Mouse (Mus musculus): ENCODE measurements around the gene 1810062G17Rik. TPM values are rescaled to one million over a fixed set of nuclear protein-coding genes. Genes with fewer than 3 reads are reported as not detected.

Gene 1810062G17Rik
- polyA plus RNA-seq, 1 experiment from 2014 or later: 0.45 TPM

DNA sequence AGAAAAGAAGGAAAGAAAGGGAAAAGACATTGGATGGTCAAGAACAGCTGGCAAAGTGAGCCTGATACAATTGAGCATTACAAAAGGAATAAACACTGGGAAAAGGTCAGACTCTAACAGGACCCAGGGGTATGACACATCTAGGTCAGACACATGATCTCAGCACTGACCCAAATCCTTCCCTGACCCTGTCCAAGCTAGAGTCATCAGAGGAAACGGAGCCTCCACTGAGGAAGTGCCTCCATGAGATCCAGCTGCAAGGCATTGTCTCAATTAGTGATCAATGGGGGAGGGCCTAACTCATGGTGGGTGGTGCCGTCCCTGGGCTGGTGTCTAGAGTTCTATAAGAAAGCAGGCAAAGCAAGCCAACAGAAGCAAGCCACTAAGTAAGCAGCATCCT is 6.9 kb upstream of the 1810062G17Rik start:
- Histone ChIP-seq H3K27me3 (ENCODE audit: control insufficient read depth, insufficient read depth, low read length) (no peaks in the 10 kb centered on the region), H3K4me1 (replicated peaks; ENCODE audit: control insufficient read depth, insufficient read depth, low read length) (no peaks in the 10 kb centered on the region; the same call in 1 of the 2 replicates), H3K9ac (ENCODE audit: low read depth, low read length) (no peak overlapping the region), H3K36me3 (ENCODE audit: control insufficient read depth, insufficient read depth, low read length) (no peaks in the 10 kb centered on the region), H3K4me2 (replicated peaks; ENCODE audit: low read depth, low read length) (no peak overlapping the region), H3K27ac (ENCODE audit: low read depth, low read length) (no peak overlapping the region), H3K9me3 (ENCODE audit: control insufficient read depth, low read length) (no peaks in the 10 kb centered on the region), H3K4me3 (ENCODE audit: low read depth, low read length) (no peak overlapping the region)
- no peak for DNase-seq (ENCODE audit: low spot score)
- no peak for ATAC-seq (ENCODE audit: low FRiP score)
- 48% methylated on average over 2 of the region's 2 CpGs for WGBS

DNA sequence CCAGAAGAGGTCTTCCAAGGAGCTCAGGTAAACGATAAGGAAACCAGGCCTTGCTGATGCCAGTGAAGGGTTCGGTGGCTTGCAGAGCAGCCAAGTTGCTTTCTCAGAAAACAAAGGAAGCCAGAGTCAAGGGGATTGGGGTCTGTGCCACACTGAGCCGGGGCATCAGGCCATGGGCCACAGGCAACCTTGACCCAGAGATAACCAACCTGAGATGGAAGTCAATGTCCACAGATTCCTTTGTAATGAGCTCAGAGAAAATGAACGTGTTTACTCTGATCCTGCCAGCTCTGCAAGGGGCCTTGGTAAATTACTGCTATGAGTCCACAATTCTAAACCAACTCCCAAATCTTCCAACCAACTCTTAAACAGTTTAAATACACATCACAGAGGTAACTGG is 3.9 kb upstream of the 1810062G17Rik start:
- no peak for ATAC-seq (ENCODE audit: low FRiP score)
- Histone ChIP-seq H3K4me1 (replicated peaks; ENCODE audit: control insufficient read depth, insufficient read depth, low read length) (no peaks in the 10 kb centered on the region; the same call in 1 of the 2 replicates), H3K27me3 (ENCODE audit: control insufficient read depth, insufficient read depth, low read length) (no peaks in the 10 kb centered on the region), H3K4me2 (replicated peaks; ENCODE audit: low read depth, low read length) (no peak overlapping the region), H3K36me3 (ENCODE audit: control insufficient read depth, insufficient read depth, low read length) (no peaks in the 10 kb centered on the region), H3K27ac (ENCODE audit: low read depth, low read length) (no peak overlapping the region), H3K9me3 (ENCODE audit: control insufficient read depth, low read length) (no peaks in the 10 kb centered on the region), H3K4me3 (ENCODE audit: low read depth, low read length) (no peak overlapping the region), H3K9ac (ENCODE audit: low read depth, low read length) (no peak overlapping the region)
- whole genome bisulfite sequencing: 72% methylated on average over 4 of the region's 4 CpGs
- no peak for DNase-seq (ENCODE audit: low spot score)

DNA sequence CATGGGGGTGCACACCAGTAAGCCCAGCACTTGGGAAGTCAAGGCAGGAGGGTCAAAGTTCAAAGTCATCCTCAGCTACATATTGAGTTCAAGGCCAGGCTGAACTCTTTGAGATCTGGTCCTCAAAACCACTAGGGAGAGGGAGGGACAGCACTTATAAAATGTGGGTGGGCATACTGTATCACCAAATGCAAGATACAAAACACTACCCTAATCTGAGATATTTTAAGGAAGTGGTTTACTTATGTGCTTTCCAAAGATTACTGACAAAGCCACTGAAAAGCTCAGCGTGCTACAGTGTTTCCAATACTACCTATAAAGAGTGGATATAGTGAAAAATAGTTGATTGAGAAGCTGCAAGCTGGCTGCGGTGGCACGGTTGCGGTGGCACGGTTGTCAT is 2.5 kb upstream of the 1810062G17Rik start:
- DNase-seq (ENCODE audit: low spot score) (no peak), ATAC-seq (ENCODE audit: low FRiP score) (no peak)
- no peak overlapping the region for H3K27ac ChIP-seq (ENCODE audit: low read depth, low read length)
- no peaks in the 10 kb centered on the region; the same call in 1 of the 2 replicates for H3K4me1 ChIP-seq (replicated peaks; ENCODE audit: control insufficient read depth, insufficient read depth, low read length)
- H3K9me3 ChIP-seq (ENCODE audit: control insufficient read depth, low read length): no peaks in the 10 kb centered on the region
- 94% methylated on average over 5 of the region's 5 CpGs for WGBS
- no peak overlapping the region for H3K9ac ChIP-seq (ENCODE audit: low read depth, low read length)
- no peaks in the 10 kb centered on the region for H3K27me3 ChIP-seq (ENCODE audit: control insufficient read depth, insufficient read depth, low read length)
- no peaks in the 10 kb centered on the region for H3K36me3 ChIP-seq (ENCODE audit: control insufficient read depth, insufficient read depth, low read length)
- no peak overlapping the region for H3K4me3 ChIP-seq (ENCODE audit: low read depth, low read length)
- H3K4me2 ChIP-seq (replicated peaks; ENCODE audit: low read depth, low read length): no peak overlapping the region

DNA sequence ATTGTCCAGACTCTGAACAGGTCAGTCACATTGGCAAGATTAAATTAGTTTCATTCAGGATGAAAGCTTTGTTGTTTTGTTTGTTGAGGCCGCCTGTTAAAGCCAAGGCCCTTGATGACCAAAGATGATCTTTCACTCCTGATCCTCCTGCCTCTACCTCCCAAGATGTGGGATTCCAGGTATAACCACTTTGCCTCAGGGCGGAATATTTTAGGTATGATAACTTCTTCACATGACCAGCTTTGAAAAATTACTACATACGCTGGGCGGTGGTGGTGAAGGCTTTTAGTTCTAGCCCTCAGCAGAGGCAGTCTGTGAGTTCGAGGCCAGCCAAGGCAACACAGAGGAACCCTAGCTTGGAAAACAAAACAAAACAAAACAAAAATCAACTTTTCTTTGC is 1.3 kb upstream of the 1810062G17Rik start:
- Histone ChIP-seq H3K4me1 (replicated peaks; ENCODE audit: control insufficient read depth, insufficient read depth, low read length) (no peaks in the 10 kb centered on the region; the same call in 1 of the 2 replicates), H3K36me3 (ENCODE audit: control insufficient read depth, insufficient read depth, low read length) (no peaks in the 10 kb centered on the region), H3K27ac (ENCODE audit: low read depth, low read length) (no peak overlapping the region), H3K4me3 (ENCODE audit: low read depth, low read length) (no peak overlapping the region), H3K4me2 (replicated peaks; ENCODE audit: low read depth, low read length) (no peak overlapping the region), H3K9ac (ENCODE audit: low read depth, low read length) (no peak overlapping the region), H3K9me3 (ENCODE audit: control insufficient read depth, low read length) (no peaks in the 10 kb centered on the region), H3K27me3 (ENCODE audit: control insufficient read depth, insufficient read depth, low read length) (no peaks in the 10 kb centered on the region)
- DNase-seq (ENCODE audit: low spot score): no peak
- ATAC-seq (ENCODE audit: low FRiP score): no peak
- WGBS: 83% methylated on average over 5 of the region's 5 CpGs

DNA sequence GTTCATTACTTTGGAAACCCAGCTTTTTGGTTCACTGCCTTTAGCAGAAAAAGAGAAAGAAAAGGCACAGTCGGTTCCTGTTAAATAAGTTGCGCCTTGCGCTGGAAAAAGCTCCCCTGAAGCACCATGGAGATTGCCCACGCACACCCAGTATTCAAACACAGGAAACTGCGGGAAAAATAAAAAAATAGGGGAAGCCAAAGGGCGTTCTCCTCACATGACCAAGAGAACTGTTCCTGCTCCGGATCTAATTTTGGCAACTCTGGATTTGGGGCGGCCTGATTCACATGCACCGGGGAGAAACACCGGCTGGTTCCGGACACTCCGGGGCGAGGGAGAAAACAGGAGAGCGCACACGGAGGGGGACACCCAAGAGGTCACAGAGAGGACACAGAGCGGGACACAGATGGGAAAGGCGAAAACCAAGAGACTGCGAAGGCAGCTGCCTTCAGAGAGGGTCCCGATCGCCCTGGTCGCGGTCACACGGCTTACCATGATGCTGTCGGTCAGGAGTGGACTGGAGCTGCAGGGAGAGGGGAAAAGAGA is 726 bp upstream of the 1810062G17Rik start:
- Histone ChIP-seq H3K4me2 (replicated peaks; ENCODE audit: low read depth, low read length) (peak overlapping the region; percentile 87), H3K9ac (ENCODE audit: low read depth, low read length) (peak overlapping the region; percentile 58), H3K4me3 (ENCODE audit: low read depth, low read length) (peak overlapping the region; percentile 63), H3K27ac (ENCODE audit: low read depth, low read length) (no peak overlapping the region), H3K9me3 (ENCODE audit: control insufficient read depth, low read length) (no peaks in the 10 kb centered on the region), H3K27me3 (ENCODE audit: control insufficient read depth, insufficient read depth, low read length) (no peaks in the 10 kb centered on the region), H3K36me3 (ENCODE audit: control insufficient read depth, insufficient read depth, low read length) (no peaks in the 10 kb centered on the region), H3K4me1 (replicated peaks; ENCODE audit: control insufficient read depth, insufficient read depth, low read length) (no peaks in the 10 kb centered on the region; the same call in 1 of the 2 replicates)
- no peak; the same call in 1 of the 2 replicates for ATAC-seq (ENCODE audit: low FRiP score)
- WGBS: 2% methylated on average over 24 of the region's 24 CpGs
- DNase-seq (ENCODE audit: low spot score): no peak

DNA sequence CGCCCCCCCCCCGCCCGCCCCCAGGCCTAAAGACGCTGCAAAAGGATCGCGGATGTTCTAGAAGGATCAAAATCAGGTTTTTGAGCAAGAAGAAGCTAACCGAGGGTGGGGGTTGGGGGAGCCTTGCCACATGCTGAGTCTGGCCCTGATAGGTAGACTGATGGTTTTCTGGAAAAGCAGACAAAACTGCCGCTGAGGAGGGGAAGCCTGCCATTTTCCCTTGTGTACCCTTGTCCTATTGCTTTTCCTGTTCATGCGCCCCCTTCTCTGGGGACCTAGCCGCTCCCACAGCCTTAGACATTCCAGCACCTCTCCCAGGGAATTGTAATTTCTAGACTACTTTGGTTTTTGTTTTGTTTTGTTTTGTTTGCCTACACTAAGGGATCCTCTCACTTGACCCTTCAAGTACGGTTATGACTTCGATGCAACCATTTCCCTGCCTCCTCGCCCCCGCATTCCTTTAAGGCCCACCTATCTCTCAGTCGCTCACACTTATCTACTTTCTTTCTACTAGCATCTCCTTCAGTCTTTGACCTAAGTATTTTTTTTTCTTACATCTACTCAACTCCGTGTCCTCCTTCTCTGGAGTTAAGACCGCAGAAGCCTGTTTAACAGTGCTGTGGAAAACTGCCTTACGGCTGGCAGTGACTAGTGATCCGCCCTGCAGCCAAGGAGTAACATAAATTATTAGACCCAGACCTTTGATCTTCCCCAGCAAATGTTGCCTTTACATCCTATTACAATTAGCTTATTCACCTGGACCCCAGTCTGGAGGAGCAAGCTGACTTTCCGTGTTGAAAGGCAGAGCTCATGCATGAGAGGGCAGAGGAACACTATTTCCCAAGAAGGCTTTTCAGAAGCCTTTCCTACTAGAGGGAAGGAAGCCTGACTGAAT is 771 bp downstream of the 1810062G17Rik start:
- Histone ChIP-seq H3K27ac (ENCODE audit: low read depth, low read length) (peak overlapping the region; percentile 36; the same call in 1 of the 2 replicates), H3K9ac (ENCODE audit: low read depth, low read length) (peak overlapping the region; percentile 58), H3K4me2 (replicated peaks; ENCODE audit: low read depth, low read length) (peak overlapping the region; percentile 87), H3K9me3 (ENCODE audit: control insufficient read depth, low read length) (no peaks in the 10 kb centered on the region), H3K4me1 (replicated peaks; ENCODE audit: control insufficient read depth, insufficient read depth, low read length) (no peaks in the 10 kb centered on the region), H3K27me3 (ENCODE audit: control insufficient read depth, insufficient read depth, low read length) (no peaks in the 10 kb centered on the region), H3K36me3 (ENCODE audit: control insufficient read depth, insufficient read depth, low read length) (no peaks in the 10 kb centered on the region), H3K4me3 (ENCODE audit: low read depth, low read length) (peak overlapping the region; percentile 63)
- DNase-seq (ENCODE audit: low spot score) (peak; percentile 20), ATAC-seq (ENCODE audit: low FRiP score) (0 out of 2 replicates have a peak, but pooled peaks have one; percentile 8)
- WGBS: 39% methylated on average over 20 of the region's 20 CpGs

DNA sequence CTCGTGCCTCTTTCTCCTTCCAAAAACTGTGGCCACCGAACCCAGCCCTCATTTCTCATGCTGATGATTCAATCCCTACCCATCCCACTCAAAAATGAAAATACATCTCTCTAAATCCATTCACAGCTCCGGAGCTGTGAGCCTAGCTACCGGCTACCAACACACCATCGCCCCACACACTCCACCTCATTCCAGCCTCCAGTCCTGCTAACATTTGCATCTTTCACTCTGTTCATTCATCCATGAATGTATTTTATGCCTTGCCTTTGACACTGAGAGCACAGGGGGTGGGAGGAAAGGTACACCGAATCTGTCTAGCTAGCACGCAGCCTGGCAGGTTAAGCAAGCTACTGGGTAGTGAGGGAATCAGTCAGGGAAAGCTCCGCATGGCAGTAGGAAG is 3.0 kb downstream of the 1810062G17Rik start:
- no peak overlapping the region for H3K4me3 ChIP-seq (ENCODE audit: low read depth, low read length)
- H3K4me2 ChIP-seq (replicated peaks; ENCODE audit: low read depth, low read length): no peak overlapping the region

DNA sequence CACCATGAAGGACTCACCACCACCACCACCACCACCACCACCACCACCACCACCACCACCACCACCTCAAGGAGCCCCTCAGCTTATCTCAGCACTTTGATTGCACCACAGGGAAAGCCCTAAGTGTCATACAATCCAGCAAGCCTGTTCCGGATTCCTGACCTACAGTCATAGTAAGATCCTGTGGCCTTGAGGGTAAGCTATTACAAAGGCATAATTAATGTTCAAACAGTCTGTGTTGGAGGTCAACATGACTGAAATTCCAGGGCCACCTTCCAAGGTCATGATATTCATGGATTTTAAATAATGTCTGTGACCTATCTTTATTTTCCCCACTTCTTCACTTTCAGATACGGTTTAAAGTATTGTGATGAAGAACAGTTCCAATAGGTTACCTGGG is 4.7 kb downstream of the 1810062G17Rik start:
- Histone ChIP-seq H3K9ac (ENCODE audit: low read depth, low read length) (no peak overlapping the region), H3K4me1 (replicated peaks; ENCODE audit: control insufficient read depth, insufficient read depth, low read length) (peaks cover 4% of the 10 kb centered on the region), H3K27me3 (ENCODE audit: control insufficient read depth, insufficient read depth, low read length) (no peaks in the 10 kb centered on the region), H3K36me3 (ENCODE audit: control insufficient read depth, insufficient read depth, low read length) (no peaks in the 10 kb centered on the region), H3K27ac (ENCODE audit: low read depth, low read length) (no peak overlapping the region), H3K4me3 (ENCODE audit: low read depth, low read length) (no peak overlapping the region), H3K9me3 (ENCODE audit: control insufficient read depth, low read length) (no peaks in the 10 kb centered on the region), H3K4me2 (replicated peaks; ENCODE audit: low read depth, low read length) (no peak overlapping the region)
- ATAC-seq (ENCODE audit: low FRiP score): no peak
- no peak for DNase-seq (ENCODE audit: low spot score)
- WGBS: 81% methylated on average over 2 of the region's 2 CpGs

More for the DNA sequence above, 3.0 kb downstream of the 1810062G17Rik start:
- WGBS: 80% methylated on average over 8 of the region's 8 CpGs
- ATAC-seq (ENCODE audit: low FRiP score) (no peak), DNase-seq (ENCODE audit: low spot score) (no peak)
- Histone ChIP-seq H3K9me3 (ENCODE audit: control insufficient read depth, low read length) (no peaks in the 10 kb centered on the region), H3K36me3 (ENCODE audit: control insufficient read depth, insufficient read depth, low read length) (no peaks in the 10 kb centered on the region), H3K4me1 (replicated peaks; ENCODE audit: control insufficient read depth, insufficient read depth, low read length) (peaks cover 4% of the 10 kb centered on the region), H3K27ac (ENCODE audit: low read depth, low read length) (no peak overlapping the region), H3K9ac (ENCODE audit: low read depth, low read length) (no peak overlapping the region), H3K27me3 (ENCODE audit: control insufficient read depth, insufficient read depth, low read length) (no peaks in the 10 kb centered on the region)
